Mouse (Mus musculus) olfactory bulb, adult 2 months (tissue): ENCODE measurements around the gene Dnase1l1.

Source experiments
- CTCF ChIP-seq: fragments of 200-500 bp; IDR thresholded peaks from 2 replicates; pipeline ENCODE4 v1.5.1; 2012; ENCODE audit warnings: low read depth, mild to moderate bottlenecking, low read length, moderate library complexity; ENCODE audit not compliant: insufficient read depth
- POLR2A ChIP-seq: fragments of 200-500 bp; IDR thresholded peaks from 2 replicates; pipeline ENCODE4 v1.6.1; 2012; ENCODE audit warnings: mild to moderate bottlenecking, low read depth, low read length, moderate library complexity; ENCODE audit not compliant: insufficient read depth

DNA sequence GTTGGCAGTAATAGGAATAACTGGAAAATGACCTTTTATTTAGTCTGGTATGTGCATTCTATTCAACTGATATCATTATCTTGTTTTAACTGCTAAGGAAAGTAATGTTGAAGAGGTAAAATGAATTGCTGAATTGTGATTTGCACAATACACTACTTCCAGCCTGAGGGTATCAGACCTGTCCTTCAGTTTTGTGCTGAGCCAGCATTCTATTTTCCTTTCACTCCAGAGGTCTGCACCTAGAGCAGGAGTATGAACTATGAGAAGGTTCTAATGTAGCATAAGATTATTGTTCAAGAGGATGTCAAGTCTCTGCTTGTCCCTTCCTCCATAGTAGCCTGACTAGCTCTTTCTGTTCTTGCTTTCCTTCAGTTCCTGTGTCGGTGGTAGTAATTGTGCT is 16.2 kb upstream of the Dnase1l1 start:
- no peak for TF ChIP-seq CTCF
- no peak for TF ChIP-seq POLR2A
